Mouse (Mus musculus) left cerebral cortex, postnatal 4 days (tissue): ENCODE results near the gene Mrps23. TPM values are rescaled to one million over a fixed set of nuclear protein-coding genes. Genes with fewer than 3 reads are reported as not detected.

Source experiments
- DNase-seq: peaks from one replicate; pipeline ENCODE4 v3.0.0-alpha.2; 2022
- intact Hi-C: fragments of 180-260 bp; cut with DNase I; formaldehyde crosslinking; loops from one replicate; pipeline ENCODE4 v1.15.1; 2025
- total RNA-seq, 2 experiments: library from RNA; stranded (reverse); gene quantifications; 2 replicates each; pipeline ENCODE4 v1.2.3; 2021

Mrps23 gene
- total RNA-seq = 10 to 100 TPM; 55.2 to 65.1 TPM

DNA sequence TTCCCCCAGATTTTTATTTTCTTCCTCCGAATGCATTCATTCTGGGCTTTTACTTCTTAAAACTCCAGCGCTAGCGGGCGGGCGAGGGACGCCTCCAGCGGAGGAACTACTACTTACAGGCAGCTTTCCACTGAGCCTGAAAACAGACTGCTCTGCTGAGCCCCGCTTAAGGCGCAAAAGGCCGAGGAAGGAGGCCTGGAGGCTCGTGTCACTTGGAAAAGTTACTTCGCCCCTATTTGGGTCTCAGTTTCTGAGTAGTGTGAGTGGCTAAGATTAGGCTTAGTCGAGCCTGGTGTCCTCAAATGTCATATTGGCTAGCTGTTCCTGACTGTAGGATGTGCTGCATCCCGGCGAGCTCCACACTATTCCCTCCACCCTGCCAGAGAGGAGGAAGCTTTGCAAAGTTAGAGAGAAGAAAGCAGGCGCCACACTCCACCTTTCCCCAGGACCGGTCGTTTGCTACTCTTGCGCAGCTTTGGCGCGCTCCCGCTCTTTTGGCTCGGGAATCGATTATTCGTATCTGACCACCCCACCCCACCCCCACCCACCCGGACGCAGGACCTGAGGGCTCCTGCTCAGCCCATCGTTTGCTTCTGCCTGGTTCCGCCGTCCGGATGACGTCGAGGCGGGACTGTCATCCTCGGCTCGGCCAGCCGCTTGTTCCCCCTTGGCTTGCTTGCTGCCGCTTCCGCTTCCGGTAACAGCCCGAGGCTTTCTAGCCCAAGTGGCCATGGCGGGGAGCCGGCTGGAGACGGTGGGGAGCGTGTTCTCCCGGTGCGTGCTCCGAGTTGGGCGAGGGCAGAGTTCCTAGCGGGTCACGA is at the start of gene Mrps23:
TSS of gene Mrps23 (plus strand) at position 677 of the 821 bp plus-strand sequence.
- intact Hi-C loops = loop anchor here (5.0 kb wide), 1 partner anchor 232 kb away; no protein-coding TSS in a partner anchor
- DNase-seq = peak; percentile 93

DNA sequence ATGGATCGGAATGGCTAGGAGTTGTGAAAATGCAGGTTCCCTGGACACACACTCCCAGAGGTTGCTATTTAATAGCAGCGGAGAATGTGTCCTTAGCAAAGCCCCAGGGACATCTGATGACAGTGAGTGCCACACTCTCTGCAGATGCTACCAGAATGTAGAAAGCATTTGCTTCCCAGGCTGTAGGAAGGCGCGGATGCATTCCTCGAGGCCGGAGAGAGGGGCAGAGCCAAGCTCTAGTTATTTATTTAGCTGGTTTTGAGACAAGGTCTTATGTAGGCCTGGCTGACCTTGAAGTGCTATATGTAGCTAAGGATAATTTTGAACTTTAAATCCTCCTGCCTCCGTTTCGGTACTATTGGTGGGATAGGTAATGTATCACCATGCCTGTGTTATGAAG is 49.7 kb upstream of the Mrps23 start:
- intact Hi-C loops = no loop called here
- no peak for DNase-seq

DNA sequence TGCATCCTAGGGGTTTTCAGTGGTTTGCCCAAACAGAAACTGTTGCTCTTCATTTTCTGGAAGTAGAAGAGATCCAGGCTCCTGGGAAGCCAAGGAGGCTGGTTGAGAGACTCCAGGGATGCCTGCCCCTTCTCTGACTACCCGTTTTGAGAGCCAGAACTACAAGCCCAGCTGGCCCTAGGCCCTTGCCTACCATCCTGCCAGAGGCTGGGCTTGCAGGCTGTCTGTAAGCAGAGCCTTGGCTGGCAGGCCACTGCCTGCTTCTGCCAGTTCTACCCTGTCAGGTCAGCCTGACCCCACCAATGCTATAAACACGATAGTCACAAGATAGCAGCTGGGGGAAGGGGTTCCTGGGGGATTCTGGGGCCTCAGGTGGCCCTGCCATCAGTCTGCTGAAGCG is 48.7 kb upstream of the Mrps23 start:
- intact Hi-C loops = no loop called here
- DNase-seq = peak; percentile 74

DNA sequence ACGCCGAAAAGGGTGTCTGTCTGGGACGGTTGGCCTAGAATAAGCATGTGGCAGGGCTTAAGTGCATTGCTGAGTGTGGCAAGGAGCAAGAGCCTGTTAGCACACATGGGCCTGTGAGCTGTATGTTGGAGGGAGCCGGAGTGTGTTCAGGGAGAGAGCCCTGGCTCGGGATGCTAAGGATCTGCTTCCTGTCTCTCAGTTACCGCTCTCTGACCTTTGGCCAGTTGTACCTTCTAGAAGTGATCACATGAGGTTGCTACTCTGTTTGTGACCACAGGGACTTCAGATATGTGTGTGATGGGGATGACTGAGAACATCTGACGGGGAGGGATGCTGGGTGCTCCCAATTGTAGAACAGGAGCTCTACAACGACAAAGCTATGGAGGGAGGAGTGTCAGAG is 48.2 kb upstream of the Mrps23 start:
- no peak for DNase-seq
- intact Hi-C loops = no loop called here

DNA sequence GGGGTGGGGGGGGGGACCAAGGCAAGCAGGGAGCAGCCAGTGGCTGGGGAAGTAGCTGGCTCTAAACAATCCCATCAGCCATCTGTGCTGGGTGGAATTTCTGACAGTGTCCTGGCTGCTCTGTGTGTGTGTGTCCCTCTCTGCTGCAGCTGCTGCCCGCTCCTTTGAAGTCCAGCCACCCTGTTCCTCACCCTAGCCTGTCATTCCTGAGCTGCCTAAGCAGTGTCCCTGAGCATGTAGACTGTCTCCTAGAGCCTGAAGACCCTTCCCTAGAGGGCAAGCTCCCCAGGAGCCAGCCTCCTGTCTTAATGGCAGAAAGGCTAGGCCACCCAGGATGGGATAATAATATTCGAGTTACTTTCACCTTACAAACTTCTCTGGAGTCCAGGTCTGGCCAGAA is 47.8 kb upstream of the Mrps23 start:
- DNase-seq = no peak
- intact Hi-C loops = no loop called here

DNA sequence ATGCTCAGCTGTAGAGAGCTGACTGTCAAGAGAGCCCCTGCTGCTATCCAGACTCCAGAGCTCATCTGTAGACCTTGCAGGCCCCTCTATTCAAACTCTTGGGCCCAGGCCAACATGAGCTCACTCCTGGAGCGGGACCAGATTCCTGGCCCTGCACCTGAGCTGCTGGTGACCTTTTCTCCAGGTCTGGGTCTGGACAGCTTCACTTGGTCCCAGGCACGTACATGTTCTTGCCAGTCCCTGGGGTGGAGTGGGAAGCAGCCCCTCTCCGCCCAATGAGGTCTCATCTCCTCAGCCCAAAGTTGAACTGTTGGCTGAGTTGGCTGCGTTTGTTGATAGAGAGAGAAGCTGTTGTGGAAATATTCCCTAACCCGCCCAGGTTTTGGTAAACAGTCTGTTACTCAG is 45.3 kb upstream of the Mrps23 start:
- intact Hi-C loops = no loop called here
- DNase-seq = peak; percentile 59

DNA sequence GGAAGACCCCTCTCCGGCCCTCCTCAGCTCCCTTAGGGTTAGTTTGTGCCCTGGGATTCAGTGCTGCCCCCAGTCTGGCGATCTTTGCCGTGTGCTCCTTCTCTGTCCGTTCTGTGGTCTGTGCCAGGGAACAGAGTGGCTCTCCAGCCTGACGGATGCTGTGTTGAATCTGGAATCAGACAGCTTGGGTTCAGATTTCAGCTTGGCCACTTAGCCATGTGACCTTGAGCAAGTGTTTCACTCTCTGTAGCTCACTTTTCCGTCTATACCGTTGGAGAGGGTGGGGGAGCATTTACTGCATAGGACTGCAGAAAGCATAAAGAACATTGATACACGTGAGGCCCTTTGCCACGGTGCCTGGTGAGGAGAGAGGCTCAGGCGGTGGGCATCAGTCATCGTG is 44.8 kb upstream of the Mrps23 start:
- no peak for DNase-seq
- intact Hi-C loops = no loop called here

DNA sequence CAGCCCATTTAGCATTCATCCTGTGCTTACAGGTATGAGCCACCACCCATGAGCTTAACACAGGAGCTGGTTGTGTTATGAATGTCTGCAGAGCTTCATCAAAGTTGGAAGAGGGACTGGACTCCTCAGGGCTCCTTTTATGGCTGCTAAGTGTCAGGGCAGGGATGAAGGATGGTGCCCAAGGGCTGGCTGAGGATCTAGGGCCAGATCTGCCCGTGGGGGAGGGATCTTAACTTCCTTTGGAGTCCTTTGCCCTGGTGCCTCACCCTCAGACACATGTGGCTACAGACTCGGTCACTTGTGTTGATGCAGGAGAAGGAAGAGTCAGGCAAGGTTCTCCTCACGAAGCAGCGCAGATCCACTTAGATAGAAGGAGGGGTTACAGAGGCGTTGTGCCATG is 43.9 kb upstream of the Mrps23 start:
- intact Hi-C loops = loop anchor here (10.0 kb wide), 1 partner anchor 66 kb away; the partner anchor contains the start of gene Cuedc1
- DNase-seq = no peak

DNA sequence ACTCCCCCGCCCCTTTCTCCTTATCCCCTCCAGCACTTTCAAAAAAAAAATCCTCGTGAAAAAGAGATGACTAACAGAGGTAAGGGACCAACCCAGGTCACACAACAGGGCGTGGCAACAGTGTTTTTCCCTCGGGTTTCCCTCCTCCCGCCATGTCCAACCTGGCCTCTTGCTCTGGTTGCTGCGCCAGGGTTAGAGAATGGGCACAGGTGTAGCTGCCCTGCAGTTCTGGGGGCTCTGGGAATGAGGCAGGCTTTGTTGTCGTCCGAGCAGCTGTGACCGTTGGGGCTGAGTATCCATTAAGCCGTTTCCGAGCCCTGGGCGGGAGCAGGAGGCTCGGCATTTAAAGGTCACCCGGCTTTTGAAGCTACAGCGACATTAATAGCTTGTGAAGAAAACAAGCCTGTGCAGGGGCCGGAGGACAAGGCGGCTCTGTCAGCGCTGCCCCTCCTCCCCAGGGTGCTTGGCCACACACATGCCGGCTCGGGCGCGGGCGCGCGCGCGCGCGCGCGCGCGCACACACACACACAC is 43.1 kb upstream of the Mrps23 start:
- intact Hi-C loops = loop anchor here (10.0 kb wide), 1 partner anchor 66 kb away; the partner anchor contains the start of gene Cuedc1
- peak; percentile 71 for DNase-seq

DNA sequence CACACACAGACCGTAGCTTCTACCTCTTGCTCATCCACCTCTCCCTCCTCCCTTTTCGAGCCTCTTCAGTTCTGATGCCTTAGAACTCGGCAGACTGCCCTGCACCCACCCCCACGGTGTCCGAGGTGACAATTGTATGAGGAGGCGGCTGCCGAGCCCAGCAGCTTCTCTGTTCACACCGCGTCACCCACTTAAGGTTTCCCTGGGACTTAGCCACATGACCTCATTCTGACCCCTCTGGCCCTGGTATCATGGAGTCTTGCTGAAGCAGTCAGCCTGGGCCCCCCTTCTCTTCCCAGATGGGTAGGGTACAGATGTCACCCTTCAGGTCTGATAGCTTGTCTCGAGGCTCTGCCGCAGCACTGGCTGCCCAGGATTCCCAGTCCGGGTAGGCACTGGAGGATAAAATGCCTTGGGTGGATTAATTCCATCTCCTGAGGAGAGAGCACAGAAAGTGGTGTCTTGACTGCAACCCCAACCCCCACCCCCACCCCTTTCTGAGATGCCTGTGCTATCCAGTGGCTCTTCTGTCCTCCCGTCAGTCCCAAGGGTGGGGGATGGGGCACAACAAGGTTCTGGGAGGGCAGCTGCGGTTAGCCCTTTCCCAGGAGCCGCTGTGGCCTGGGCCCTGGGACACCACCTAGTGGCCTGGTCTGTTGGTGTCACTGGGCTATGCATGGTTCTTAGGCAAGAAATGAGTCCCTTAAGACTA is 42.4 kb upstream of the Mrps23 start:
- intact Hi-C loops = loop anchor here (10.0 kb wide), 1 partner anchor 67 kb away; the partner anchor contains the start of gene Cuedc1
- DNase-seq = peak; percentile 91

DNA sequence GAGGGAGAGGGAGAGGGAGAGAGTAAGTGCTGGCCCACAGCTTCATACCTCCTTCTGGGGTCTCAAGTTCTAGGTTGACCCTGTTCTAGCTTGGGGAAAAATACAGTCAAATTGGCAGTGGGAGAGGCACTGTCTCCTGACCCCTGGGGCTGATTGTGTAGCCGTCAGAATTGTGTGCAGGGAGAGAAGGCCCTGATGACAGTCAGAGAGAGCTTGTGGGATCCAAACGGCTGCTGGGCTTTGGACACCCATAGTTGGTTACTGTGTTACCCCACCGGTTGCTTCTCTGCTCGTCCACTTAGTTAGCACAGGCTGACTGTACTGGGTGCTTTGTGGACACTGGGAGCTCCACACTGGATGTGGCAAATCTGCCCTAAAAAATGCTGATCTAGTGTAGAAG is 41.4 kb upstream of the Mrps23 start:
- DNase-seq = no peak
- intact Hi-C loops = loop anchor here (10.0 kb wide), 1 partner anchor 68 kb away; the partner anchor contains the start of gene Cuedc1

DNA sequence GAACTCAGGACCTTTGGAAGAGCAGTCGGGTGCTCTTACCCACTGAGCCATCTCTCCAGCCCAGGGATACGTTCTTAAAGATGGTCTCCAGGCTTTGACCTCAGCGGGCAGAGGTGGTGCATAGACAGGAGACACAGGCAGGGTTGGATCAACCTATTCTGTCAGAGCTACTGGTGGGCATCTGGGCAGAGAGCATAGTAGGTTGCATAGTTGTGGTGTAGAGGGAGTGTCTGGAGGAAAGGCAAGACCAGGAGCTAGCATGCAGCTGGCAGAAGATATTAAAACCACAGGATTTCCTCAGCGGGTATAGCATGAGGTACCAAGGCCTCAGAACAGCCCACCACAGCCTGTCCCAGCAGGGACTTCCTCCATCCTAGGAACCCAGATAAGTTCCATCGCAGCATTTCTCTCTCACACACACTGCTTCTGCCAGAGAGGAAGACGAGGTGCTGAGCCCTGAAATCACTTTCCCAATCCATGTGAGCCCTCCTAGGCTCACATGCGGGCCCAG is 39.9 kb upstream of the Mrps23 start:
- no peak for DNase-seq
- intact Hi-C loops = loop anchor here (10.0 kb wide), 1 partner anchor 69 kb away; the partner anchor contains the start of gene Cuedc1

DNA sequence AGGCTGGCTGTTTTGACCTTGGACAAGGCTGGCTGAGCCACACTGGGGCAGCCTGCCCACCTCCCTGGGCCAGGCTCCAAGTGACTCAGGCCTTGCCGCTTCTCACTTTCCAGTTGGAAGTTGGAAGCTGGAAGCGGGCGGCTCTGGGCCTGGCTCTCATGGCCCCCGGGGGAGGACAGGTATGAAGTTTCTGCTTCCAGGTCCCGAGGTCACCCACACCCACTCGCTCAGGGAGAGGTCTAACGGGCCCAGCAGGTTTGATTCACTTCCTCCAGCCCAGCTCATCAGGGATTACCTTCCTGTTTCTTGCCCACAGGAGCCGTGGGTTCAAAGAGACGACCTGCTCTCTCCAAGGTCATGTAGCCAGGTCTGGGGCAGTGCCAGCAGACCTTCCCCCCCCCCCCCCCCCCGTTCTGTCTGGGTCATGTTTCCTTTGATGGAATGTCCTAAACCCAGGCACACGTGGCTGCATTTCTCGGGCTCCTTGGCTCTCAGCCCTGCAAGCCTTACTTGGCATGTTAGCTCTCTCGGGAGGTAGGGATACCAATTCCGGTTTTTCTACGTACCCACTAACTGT is 39.3 kb upstream of the Mrps23 start:
- intact Hi-C loops = loop anchor here (10.0 kb wide), 1 partner anchor 70 kb away; the partner anchor contains the start of gene Cuedc1

DNA sequence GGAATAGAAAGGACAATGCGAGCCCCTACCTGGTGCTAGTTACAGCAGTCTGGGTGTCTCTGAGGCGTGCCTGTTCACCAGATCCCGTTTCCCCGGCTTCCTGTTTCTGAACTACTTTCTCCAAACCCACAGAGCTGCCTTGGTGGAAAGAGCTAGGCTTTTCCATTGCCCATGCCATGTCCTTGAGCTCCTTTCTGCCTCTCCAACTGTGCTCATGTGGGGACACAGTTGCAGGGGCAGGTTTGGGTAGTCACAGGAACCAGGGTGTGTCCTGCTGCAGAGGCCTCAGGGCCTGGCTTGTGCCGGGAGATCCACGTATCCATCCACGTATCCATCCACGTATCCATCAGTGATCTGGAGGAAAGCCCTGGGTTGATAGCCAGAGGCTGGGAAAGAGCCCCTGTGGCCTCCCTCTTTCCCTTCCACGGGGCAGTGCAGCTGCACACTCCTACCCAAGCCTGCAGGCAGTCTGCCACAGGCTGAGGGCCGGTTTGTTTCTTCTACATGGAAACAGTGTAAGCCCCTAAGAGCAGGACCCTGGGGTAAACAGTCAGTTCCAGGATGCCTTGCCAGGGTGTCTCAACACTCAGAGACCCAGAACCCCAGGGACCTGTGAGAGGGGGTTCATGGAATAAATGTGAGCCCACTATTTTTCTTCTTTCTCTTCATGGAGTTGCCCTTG is 38.4 kb upstream of the Mrps23 start:
- intact Hi-C loops = loop anchor here (10.0 kb wide), 1 partner anchor 71 kb away; the partner anchor contains the start of gene Cuedc1
- no peak for DNase-seq

More for the DNA sequence above, 39.3 kb upstream of the Mrps23 start:
- DNase-seq = peak; percentile 51

DNA sequence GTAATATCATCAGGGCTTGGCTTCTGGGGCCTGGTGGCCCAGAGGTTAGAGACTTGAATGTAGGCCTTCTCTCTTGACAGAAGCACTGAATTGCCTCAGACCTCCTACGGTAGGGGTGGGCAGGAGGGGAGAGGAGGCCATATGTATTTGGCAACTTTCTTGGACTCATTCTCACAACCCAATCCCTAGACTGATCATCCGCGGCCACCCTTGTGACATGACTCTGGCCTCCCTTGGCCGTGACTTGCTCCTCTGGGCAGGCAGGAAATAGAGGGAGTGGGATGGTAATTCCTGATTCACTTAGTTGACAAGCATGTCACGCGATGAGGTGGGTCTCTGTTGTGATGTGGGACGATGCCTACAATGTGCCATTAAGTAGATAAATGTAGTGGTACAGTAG is 37.7 kb upstream of the Mrps23 start:
- DNase-seq = no peak
- intact Hi-C loops = loop anchor here (10.0 kb wide), 1 partner anchor 72 kb away; the partner anchor contains the start of gene Cuedc1

DNA sequence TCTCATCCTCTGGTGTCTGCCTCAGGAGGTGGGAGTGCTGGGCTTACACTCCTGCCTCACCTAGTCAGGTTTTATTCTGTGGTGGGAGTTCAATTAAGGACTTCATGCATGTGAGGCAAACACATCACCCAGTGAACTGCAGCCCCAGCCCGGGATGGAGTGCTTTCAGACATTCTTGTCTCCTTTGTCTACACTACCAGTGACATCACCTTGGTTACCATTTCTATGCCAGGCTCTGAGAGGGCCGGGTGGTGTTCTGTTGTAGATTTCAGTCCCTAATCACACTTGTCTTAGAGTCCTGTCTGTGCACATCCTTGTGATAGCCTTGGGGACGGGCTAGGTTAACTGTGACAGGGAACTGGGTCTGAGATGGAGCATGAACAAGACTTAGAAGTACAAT is 35.6 kb upstream of the Mrps23 start:
- intact Hi-C loops = loop anchor here (10.0 kb wide), 1 partner anchor 74 kb away; the partner anchor contains the start of gene Cuedc1
- no peak for DNase-seq

DNA sequence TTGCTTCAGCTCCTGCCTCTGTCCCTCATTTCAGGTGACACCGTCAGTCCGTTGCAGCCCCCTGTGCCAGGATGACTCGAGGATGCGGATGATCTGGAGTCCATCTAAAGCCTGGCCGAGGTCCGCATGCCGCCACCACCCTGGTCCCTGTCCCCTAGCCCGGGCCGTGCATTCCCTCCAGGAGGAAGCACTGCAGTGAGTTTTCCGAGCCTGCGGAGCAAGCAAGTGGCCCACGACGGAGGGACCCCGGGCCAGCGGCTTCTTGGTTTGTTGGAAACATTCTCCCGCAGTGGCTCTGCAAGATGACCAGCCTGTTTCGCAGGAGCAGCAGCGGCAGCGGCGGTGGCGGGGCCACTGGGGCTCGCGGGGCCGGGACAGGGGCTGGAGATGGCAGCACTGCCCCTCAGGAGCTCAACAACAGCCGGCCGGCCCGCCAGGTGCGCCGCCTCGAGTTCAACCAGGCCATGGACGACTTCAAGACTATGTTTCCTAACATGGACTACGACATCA is 34.6 kb upstream of the Mrps23 start:
- intact Hi-C loops = loop anchor here (10.0 kb wide), 1 partner anchor 75 kb away; the partner anchor contains the start of gene Cuedc1

DNA sequence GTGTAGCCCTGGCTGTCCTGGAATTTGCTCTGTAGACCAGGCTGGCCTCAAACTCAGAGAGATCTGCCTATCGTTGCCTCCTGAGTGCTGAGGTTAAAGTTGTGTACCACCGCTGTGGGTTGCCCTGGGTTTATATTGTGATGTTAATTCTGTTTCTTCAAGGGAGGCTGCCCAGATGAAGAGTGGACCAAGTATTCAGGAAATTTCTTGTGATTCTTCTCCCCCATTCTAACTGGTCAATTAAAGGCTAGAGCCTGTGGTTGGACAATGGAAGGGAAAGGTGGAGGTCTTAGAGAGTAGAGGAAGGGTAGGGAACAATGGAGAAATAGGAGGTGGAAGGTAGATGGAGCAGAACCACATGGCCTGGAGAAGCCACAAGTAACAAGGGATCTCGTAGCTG is 33.6 kb upstream of the Mrps23 start:
- intact Hi-C loops = no loop called here
- no peak for DNase-seq

More for the DNA sequence above, 34.6 kb upstream of the Mrps23 start:
- no peak for DNase-seq

DNA sequence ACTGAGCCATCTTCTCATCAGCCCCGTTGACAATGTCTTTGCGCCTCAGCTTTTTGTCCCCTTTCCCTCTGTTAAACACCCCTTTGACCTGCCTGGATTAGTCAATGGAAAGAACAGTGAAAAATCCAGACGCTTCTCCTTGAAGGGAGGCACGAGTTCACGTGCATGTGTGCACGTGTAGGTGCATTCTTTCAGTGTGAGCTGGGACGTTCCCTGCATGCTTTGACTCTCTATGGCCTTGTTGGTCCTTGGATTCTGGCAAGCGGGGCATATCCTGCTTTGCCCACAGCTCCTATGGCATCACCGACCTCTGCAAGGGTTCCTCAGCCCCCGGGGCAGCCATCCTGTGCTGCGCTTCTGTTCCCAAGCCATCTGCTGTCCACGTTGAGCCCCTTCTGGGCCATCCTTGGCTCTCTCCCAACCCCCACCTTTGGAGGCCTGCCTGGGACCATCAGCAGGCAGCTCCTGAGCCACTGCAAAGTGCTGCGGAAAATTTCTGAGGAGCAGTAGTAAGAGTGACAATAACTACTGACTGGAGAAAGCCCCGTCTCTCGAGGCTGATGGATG is 32.2 kb upstream of the Mrps23 start:
- intact Hi-C loops = no loop called here
- DNase-seq = peak; percentile 80
